Mouse (Mus musculus) urinary bladder, postnatal 4 days (tissue): ENCODE results near the gene Fndc10.
A peak's percentile ranks its signal among the peaks of the same experiment; 100 is the strongest.
"Not testable (repeated sequence)": the region's sequence is repeated elsewhere in the genome, so short reads cannot be mapped to it uniquely, and the experiment has no call there.

Experiments used
- DNase-seq, 2 experiments: peaks; one replicate each; pipeline ENCODE4 v3.0.0; 2021 to 2022; ENCODE audit warnings: low spot score in 2 of 2

Gene Fndc10

GRCm38 (mm10) chr4:155694111-155694481 is at the start of gene Fndc10:
TSS of gene Fndc10 (plus strand) at chr4:155694342.
- DNase-seq = peak; percentile 60 to 70

DNA sequence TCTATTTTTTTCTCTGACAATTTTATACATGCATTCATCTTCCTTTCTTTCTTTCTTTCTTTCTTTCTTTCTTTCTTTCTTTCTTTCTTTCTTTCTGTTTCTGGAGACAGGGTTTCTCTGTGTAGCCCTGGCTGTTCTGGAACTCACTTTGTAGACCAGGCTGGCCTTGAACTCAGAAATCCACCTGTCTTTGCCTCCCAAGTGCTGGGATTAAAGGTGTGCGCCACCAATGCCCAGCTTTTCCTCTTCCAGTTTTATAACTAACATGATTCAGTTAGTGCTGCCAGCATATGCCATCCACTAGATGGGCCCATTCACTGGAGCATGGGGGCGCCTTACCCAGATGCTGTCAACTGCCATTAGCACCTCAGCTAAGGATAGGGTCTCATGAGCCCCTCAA is 48.8 kb upstream of the Fndc10 start, which contains the start of gene Gm10563:
Gene Gm10563, minus strand, starts transcription at position 101 of the 400 bp plus-strand sequence.
- not testable (repeated sequence) for DNase-seq

DNA sequence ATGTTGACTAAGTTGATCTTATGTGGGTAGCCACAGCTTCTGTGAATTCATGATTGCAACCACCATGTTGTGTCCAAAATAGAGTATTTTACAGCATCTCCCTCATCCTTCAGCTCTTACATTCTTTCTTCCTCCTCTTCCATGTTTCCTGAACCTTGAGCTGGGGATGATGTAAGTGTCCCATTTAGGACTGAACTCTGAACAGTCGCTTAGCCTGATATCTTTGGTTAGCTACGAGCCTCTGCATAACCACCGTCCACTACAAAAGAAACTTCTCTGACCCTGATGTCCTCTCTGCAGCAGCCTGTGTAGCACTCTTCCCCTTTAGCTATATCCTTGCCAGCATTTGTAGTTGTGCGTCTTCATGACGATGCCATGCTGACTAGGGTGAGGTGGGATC is 48.4 kb upstream of the Fndc10 start:
- DNase-seq = no peak

GRCm38 (mm10) chr4:155649355-155649754 is 44.8 kb upstream of the Fndc10 start:
- DNase-seq = peak in 1 of 2 experiments; percentile 59

DNA sequence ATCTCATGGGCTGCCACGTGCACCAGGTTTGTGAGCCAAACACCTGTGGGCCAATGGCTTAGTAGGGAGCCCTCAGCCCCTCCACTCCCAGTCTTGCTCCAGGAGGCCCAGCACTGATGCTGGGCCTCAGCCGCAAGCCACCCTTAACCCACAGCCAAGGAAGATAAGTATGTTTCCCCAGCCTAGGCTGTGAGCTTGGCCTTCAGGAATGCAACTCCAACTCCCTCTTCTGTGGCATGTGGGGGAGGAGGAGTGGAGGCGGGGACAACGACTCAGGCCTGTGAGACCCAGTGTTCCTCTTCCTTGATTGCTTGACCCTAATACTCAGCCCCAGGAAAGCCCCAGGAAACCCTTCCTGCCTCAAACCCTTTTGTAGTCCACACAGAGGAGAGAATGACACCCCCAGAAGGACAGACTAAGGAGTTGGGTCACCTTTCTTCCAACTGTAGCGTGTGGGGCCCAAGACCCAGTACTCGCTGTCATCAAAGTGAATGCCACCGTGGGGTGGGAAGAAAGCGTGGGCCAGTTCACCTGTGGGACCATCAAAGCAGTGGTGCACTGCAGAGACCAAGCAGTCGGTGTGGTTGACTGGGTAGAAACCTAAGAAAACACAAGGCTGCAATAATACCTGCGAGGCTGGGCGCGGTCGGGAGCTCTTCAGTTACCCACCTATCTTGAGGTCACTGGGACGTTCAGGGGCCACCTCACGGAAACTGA is 42.4 kb upstream of the Fndc10 start:
- DNase-seq = peak; percentile 69 to 72

DNA sequence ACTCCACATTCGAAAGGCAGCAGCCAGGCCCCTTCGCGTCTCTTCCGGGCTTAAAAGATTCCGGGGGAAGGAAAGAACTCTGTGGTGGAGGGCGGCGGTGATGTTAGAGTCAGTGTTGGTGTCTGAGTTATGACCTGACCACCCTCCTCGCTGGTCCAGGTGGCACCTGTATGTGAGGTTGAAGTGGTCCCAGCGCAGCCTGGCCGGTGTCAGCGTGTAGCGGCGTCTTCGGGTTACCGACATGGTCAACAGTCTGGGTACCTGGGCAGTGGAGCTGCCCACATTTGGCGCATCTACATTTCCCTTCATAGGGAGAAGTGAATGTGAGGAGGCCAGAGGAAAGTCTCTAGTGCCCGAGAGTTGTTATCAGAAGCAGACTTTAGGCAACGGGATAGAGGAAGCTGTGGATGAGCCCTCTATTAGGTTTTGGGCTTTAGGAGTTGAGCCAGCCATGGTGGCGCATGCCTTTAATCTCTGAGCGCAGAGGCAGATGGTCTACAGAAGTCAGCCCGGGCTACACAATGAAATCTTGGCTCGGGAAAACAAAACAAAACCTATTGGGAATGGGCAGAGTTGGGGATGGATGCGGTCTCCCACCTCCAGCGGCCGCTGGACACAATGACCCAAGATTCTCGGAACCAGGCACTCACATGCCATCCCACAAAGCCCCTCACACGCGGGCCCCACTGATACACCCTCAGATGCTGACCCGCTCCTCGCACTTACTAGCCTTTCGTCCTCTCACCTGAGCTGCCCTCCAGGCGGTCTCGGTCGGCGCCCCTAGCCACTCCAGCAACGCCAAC is 41.7 kb upstream of the Fndc10 start:
- no peak for DNase-seq

GRCm38 (mm10) chr4:155653086-155653450 is 41.1 kb upstream of the Fndc10 start, which contains the start of gene Mmp23:
TSS of gene Mmp23 (minus strand) at chr4:155653384.
- DNase-seq = peak; percentile 75 to 81

GRCm38 (mm10) chr4:155653451-155654182 is 40.5 kb upstream of the Fndc10 start:
- peak in 1 of 2 experiments; percentile 66 for DNase-seq

GRCm38 (mm10) chr4:155654183-155654455 is 40.0 kb upstream of the Fndc10 start:
- no peak for DNase-seq

- peak; percentile 67 to 73 for DNase-seq
Observed at GRCm38 (mm10) chr4:155654456-155655298, 39.5 kb upstream of the Fndc10 start.

- no peak for DNase-seq
Observed at GRCm38 (mm10) chr4:155656214-155656751, 37.9 kb upstream of the Fndc10 start.

DNA sequence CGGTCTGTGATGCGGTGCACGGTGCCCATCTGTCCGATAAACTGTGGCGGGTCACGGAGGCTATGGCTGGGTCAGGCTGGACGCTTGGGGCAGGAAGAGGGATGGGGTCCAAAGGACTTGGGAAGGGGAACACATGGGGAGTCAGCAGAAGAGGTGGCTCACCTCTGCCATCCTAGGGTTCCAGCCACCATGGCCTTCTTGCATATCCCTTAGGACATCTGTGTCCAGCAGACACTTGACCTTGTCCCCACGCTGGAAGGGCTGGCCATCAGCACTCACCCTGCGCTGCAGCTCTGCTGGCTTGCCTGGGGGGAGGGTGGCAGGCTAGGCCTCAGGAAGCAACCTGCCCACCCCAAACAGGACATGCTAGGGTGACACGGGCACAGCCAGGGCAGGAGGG is 35.2 kb upstream of the Fndc10 start:
- no peak for DNase-seq

- DNase-seq = peak in 1 of 2 experiments; percentile 69
Observed at GRCm38 (mm10) chr4:155660641-155661040, 33.5 kb upstream of the Fndc10 start.

GRCm38 (mm10) chr4:155666903-155667302 is 27.2 kb upstream of the Fndc10 start:
- no peak for DNase-seq

GRCm38 (mm10) chr4:155668689-155669597 is 25.2 kb upstream of the Fndc10 start, which contains the start of gene Mib2:
TSS of gene Mib2 (minus strand) at chr4:155669198.
- DNase-seq = peak; percentile 93 to 96

- DNase-seq = no peak
Observed at GRCm38 (mm10) chr4:155669598-155670075, 24.5 kb upstream of the Fndc10 start.

- DNase-seq = not testable (repeated sequence)
Observed at GRCm38 (mm10) chr4:155670236-155670635, 23.9 kb upstream of the Fndc10 start.

DNA sequence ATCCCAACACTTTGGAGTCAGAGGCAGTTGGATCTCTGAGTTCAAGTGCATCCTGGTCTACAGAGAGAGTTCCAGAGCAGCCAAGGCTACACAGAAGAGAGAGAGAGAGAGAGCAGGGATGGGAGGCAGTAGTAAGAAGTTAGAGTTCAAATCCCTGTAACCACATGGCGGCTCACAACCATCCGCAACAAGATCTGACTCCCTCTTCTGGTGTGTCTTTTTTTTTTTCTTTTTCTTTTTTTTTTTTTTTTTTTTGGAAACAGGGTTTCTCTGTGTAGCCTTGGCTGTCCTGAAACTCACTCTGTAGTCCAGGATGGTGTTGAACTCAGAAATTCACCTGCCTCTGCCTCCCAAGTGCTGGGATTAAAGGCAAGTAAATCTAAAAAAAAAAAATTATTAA is 22.1 kb upstream of the Fndc10 start:
- no peak for DNase-seq

- no peak for DNase-seq
Observed at GRCm38 (mm10) chr4:155675991-155676390, 18.2 kb upstream of the Fndc10 start.
